In the genomic region with DNA sequence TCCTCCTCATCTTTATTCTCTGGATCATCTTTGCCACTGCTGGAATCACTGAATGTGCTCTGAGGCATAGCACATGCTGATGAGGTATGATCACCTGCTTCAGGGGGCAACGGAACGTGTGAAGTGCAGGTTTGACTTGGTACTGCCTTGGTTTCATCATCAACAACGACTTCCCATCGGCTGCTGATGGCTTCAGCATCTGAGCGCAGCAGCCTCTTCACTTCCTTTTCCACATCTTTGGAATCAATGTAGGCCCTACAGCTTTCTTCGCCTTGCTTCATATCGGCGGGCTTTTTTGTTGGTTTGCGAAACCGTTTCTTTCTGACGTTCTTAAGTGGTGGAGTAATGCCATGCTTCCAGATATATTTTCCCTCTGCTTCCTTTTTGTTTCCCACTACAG, we compare ENCODE assay signal across 19 mouse cellular contexts. TPM values are rescaled to one million over a fixed set of nuclear protein-coding genes. Genes with fewer than 3 reads are reported as not detected.
"Had no signal": no experiment of that assay in that cellular context is flagged by ENCODE, and none has a peak within 500 bp of the region (broad histone marks: within the 10 kb centered on the region; RNA-seq: fewer than 3 reads in every experiment).

No protein-coding gene starts in this region.

- H3K4me1 ChIP-seq: megakaryocyte, embryonic 14.5 days; midbrain, embryonic 13.5 days; midbrain, embryonic 15.5 days; neural tube, embryonic 12.5 days had no signal

- H3K27ac ChIP-seq: liver, embryonic 14.5 days; midbrain, embryonic 13.5 days; midbrain, embryonic 15.5 days; neural tube, embryonic 12.5 days had no signal

- H3K4me3 ChIP-seq: midbrain, embryonic 13.5 days; midbrain, embryonic 15.5 days; neural tube, embryonic 12.5 days had no signal

- H3K36me3 ChIP-seq: midbrain, embryonic 13.5 days; midbrain, embryonic 15.5 days; neural tube, embryonic 12.5 days had no signal

- ATAC-seq: midbrain, embryonic 13.5 days; midbrain, embryonic 15.5 days had no signal

- DNase-seq: lung, adult 18-20 months; lung, embryonic 14.5 days; lung, postnatal 10 days; right cerebral cortex, postnatal 14 days; thymus, adult 18-20 months; thymus, postnatal 14 days; thymus, postnatal 36 days had no signal

- H3K27me3 ChIP-seq: megakaryocyte, embryonic 14.5 days; midbrain, embryonic 13.5 days; midbrain, embryonic 15.5 days; neural tube, embryonic 12.5 days had no signal

RNA-seq across cellular contexts. Expression of a gene that starts 0.8 kb away (rescaled TPM):
- total RNA-seq: midbrain, postnatal 0 days had no signal
- polyA plus RNA-seq: liver, embryonic 14.5 days; liver, embryonic 16.5 days; lung, embryonic 14.5 days; lung, embryonic 16.5 days; midbrain, embryonic 13.5 days; midbrain, postnatal 0 days; spleen, adult 2 months; stomach, embryonic 14.5 days; stomach, embryonic 16.5 days; thymus, postnatal 0 days had no signal
